Mouse (Mus musculus) gastrocnemius, postnatal 36 days (tissue): ENCODE results near the gene Gstk1. TPM values are rescaled to one million over a fixed set of nuclear protein-coding genes. Genes with fewer than 3 reads are reported as not detected.

Experiments
- DNase-seq, 2 experiments: peaks; one replicate each; pipeline ENCODE4 v3.0.0; 2022
- intact Hi-C: fragments of 180-260 bp; cut with DNase I; formaldehyde crosslinking; loops from one replicate; pipeline ENCODE4 v1.15.1; 2025
- long read RNA-seq, 2 experiments: library from polyadenylated mRNA; stranded (forward); transcript quantifications; one replicate each; pipeline ENCODE4 v2.0.0; 2021
- total RNA-seq, 2 experiments: library from RNA; stranded (reverse); gene quantifications; 2 replicates each; pipeline ENCODE4 v1.2.3; 2021

Gstk1 gene
- total RNA-seq, result 10 to 100 TPM; 23.8 to 44.0 TPM
- long read RNA-seq, experiment 1, transcript Gstk1-201 (8 exons, 930 nt), result major isoform, 25 of 31 reads
- long read RNA-seq, experiment 1, partial matches to known transcripts, result 5 of 31 reads
- long read RNA-seq, experiment 1, other reads (novel, unspliced or antisense), result 1 of 31 reads
- long read RNA-seq, experiment 2, transcript Gstk1-201 (8 exons, 930 nt), result major isoform, 34 of 45 reads
- long read RNA-seq, experiment 2, partial matches to known transcripts, result 11 of 45 reads
- long read RNA-seq, experiment 2, other reads (novel, unspliced or antisense), result 0 of 45 reads

DNA sequence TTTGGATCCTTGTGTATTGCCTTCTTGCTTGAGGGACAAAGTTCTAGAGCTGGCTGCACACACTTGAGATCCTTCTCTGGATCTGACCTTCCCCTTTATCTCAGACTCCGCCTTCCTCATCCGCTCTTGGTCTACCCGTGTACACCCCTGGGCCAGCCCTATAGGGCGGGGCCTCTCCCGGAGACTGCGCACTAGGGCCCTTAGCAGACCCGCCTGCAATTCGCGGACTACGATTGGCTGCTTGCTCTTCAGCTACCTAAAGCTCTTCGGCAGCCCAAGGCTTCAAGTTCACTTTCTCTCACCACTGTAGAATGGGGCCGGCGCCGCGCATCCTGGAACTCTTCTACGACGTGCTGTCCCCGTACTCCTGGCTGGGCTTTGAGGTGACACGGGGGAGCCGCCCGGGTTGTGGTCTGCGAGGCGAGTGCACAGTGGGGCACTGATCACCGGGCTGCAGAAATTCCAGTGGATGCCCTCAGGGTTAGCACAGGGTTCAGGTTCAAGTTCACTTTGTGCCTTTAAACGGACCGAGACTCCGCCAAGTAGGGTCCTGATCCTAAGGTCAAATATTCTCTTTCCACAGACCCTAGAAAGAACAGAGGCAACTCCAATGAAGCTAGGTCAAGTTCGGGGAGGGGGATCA is at the start of gene Gstk1:
Gene Gstk1, plus strand, starts transcription at position 225 of the 643 bp plus-strand sequence.
- peak; percentile 61 to 68 for DNase-seq
- intact Hi-C loops, result no loop called here

GRCm38 (mm10) chr6:42197710-42198109 is 48.0 kb upstream of the Gstk1 start:
- no peak for DNase-seq

DNA sequence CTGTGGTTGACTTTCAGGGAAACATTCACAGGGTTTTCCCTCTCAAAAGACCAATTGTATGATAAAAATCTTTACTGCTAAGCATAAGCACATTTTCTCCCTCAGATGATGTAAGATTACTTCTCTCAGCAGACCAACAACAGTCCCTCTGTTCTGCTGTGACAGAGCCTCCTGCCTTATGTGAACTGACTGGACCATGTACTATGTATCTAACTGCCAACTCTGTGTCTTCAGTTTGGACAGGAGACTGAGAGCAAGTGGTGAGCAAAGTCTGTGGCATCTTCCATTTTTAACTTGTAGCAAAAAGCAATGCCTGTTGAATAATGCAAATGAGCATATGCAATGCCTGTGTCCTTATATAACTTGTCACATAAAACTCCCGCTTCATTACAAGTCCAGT is 46.2 kb upstream of the Gstk1 start:
- intact Hi-C loops, result no loop called here
- no peak for DNase-seq

More at GRCm38 (mm10) chr6:42197710-42198109, 48.0 kb upstream of the Gstk1 start:
- intact Hi-C loops, result no loop called here

- no peak for DNase-seq
- intact Hi-C loops, result no loop called here
These were observed 30.7 kb upstream of the Gstk1 start, which contains the start of gene Tas2r144 for GRCm38 (mm10) chr6:42215028-42215427. Tas2r144 (plus strand) TSS chr6:42215328.

GRCm38 (mm10) chr6:42222286-42222685 is 23.4 kb upstream of the Gstk1 start:
- intact Hi-C loops, result no loop called here

DNA sequence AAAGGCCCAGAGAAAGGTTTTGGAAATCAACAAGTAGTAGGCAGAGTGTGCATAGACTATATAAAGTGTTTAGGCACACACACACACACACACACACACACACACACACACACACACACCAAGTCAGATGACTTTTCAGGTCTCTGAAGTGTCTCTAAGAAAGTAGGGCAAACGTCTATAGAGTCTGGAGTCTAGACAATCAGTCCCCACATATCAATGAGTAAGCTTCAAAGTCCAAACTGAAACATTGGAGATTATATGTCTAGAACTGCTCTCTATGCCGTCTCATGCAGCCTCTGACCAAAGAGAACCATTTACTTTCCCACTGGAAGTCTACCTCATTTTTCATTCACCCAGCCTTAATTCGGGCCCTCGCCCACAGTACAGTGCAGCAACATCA is 20.7 kb upstream of the Gstk1 start:
- intact Hi-C loops, result loop anchor here (5.0 kb wide), 2 partner anchors 102 to 157 kb away; no protein-coding TSS in a partner anchor
- no peak for DNase-seq

More at GRCm38 (mm10) chr6:42222286-42222685, 23.4 kb upstream of the Gstk1 start:
- no peak for DNase-seq

DNA sequence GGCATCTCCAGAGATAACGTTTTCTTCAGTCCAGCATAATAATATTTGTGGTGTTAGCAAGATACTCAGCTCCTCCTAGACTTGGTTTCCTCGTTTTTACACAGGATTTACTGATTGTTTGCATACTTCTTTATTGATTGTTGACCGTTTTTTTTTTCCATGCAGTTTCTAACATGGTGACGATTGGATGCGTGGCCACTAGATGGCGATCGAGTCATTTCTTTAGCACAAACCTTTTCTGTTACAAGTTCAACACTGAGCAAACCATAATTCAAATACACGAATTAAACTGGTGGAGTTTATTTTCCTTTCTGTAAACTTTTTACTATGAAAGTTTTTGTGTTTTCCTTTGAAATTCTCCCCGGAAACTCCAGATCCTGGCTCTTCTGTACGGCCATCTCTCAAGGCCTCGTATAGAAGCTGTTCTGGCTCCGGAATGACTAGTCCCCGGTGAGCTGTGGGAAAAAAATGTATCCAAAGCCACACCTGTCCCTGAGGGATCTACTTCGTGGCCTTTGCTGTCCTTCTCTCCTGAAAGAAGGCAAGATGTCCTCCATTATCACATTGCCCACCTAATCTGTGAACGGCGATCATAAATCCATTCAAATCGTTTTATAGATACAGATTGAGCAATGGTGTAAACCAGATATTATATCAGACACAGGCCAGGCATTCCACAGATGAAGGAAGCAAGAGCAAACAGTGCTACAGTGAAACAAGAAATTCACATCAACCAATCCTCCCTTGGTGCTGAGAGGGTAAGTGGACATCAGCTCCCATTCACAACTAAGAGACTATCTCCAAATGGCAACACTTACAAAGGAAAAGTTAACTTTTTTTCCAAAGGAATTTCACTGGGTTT is 18.3 kb upstream of the Gstk1 start:
- intact Hi-C loops, result loop anchor here (1.0 to 5.0 kb wide), 5 partner anchors 29 to 355 kb away; no protein-coding TSS in a partner anchor
- peak; percentile 33 to 44 for DNase-seq

- DNase-seq, result no peak
- intact Hi-C loops, result loop anchor here (5.0 kb wide), 2 partner anchors 98 to 153 kb away; no protein-coding TSS in a partner anchor
These were observed 16.1 kb upstream of the Gstk1 start for GRCm38 (mm10) chr6:42229610-42230009.

GRCm38 (mm10) chr6:42231191-42231590 is 14.5 kb upstream of the Gstk1 start:
- intact Hi-C loops, result no loop called here
- no peak for DNase-seq

DNA sequence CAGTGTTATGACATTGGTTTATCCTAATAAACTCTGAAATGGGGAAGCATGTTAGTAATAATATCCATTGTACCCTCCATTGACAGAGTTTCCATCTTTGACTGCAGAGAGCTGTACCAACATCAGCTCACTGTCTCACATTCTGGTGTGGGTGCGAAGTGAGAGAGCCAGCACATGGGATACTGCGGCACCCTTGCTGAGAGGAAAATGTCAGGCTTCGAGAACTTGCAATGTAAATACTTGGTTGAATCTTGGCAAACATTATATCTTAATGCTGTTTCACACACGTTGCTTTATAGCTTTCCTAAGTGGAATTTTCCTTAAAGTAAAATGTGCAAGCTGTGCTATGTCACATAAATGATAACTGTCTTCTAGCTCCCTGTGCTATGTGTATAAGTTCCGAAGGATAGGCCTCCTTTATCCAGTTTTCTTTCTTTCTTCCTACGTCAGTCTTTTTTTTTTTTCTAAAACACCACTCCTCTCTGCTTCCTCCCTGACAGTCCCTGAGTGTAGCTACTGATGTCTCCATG is 8.4 kb upstream of the Gstk1 start:
- no peak for DNase-seq
- intact Hi-C loops, result no loop called here

GRCm38 (mm10) chr6:42241311-42242045 is 4.3 kb upstream of the Gstk1 start:
- DNase-seq, result no peak
- intact Hi-C loops, result no loop called here

- no peak for DNase-seq
- intact Hi-C loops, result no loop called here
These were observed 1.4 kb downstream of the Gstk1 start for GRCm38 (mm10) chr6:42247173-42247572.

- DNase-seq, result no peak
- intact Hi-C loops, result no loop called here
These were observed 2.2 kb downstream of the Gstk1 start for GRCm38 (mm10) chr6:42247981-42248380.

GRCm38 (mm10) chr6:42251791-42252190 is 6.1 kb downstream of the Gstk1 start:
- DNase-seq, result no peak
- intact Hi-C loops, result no loop called here

GRCm38 (mm10) chr6:42253103-42253502 is 7.4 kb downstream of the Gstk1 start:
- intact Hi-C loops, result no loop called here
- no peak for DNase-seq

DNA sequence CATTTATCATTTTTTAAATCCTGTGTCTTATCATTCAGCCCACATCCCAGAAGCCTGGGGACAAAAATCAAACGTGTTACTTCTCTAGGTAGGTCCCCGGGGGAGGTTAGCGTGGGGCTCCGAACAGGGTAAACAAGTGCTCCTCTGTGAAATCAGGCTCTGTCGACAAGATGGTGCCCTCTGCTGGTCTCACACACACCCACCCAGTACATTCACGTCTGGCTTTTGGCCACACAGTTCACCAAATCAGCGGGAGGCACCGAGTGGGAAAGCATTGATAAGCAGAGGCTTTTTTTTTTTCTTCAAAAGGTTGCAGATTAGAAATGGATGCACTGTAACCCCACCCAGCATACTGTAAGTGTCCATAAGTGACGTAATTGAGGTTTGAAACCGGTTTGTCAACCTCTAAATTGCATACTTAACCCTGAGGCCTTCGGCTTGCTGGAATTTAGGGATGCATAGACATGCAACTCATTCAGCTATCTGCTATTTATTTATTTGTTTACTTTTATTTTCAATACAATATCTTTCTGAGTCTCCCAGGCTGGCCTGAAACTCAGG is 11.6 kb downstream of the Gstk1 start:
- intact Hi-C loops, result loop anchor here (2.0 kb wide), 1 partner anchor 31 kb away; no protein-coding TSS in a partner anchor
- DNase-seq, result peak in 1 of 2 experiments; percentile 30

DNA sequence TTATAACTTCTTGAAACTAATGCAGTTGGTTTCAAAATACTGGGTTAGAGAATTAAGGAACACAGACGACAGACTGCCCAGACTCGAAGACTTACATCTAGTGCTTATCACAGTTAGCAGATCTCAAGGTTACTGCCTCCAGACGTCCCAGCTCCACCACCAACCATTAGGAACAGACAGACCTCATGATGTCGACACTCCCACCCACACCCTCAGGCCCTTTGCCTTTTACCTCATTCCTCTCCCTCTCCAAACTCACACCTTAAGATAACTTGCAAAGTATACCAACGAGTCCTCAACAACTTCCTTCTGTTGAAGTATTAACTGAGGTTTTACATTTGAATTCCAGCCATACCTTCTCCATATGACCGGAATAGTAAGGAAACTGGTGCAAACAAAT is 14.7 kb downstream of the Gstk1 start:
- no peak for DNase-seq
- intact Hi-C loops, result no loop called here

GRCm38 (mm10) chr6:42261524-42262170 is 15.9 kb downstream of the Gstk1 start, which contains the start of gene Tmem139:
Tmem139 (plus strand) TSS chr6:42261970.
- intact Hi-C loops, result loop anchor here (1.0 kb wide), 1 partner anchor 34 kb away; no protein-coding TSS in a partner anchor
- no peak for DNase-seq
